In genomic region chr9:62555258-62555856, GRCm38 (mm10) we compare ENCODE assay signal across 8 mouse cellular contexts. TPM values are rescaled to one million over a fixed set of nuclear protein-coding genes. Genes with fewer than 3 reads are reported as not detected.
A peak's percentile ranks its signal among the peaks of the same experiment; 100 is the strongest.
DNase-seq lines count a peak whose midpoint lies in the region; ATAC-seq and TF ChIP-seq lines count a peak whose summit lies in the region.

No protein-coding gene starts in this region.

- no peaks in the 10 kb centered on the region for H3K9me3 ChIP-seq in embryonic facial prominence, embryonic 11.5 days (replicated peaks; ENCODE audit: control insufficient read depth, low read length)
- no peaks in the 10 kb centered on the region for H3K9me3 ChIP-seq in embryonic facial prominence, embryonic 10.5 days
- no peaks in the 10 kb centered on the region for H3K9me3 ChIP-seq in liver, embryonic 14.5 days (ENCODE audit: control insufficient read depth, low read length)
- no peaks in the 10 kb centered on the region for H3K9me3 ChIP-seq in hindbrain, embryonic 14.5 days (ENCODE audit: control insufficient read depth, low read length)
- no peaks in the 10 kb centered on the region for H3K9me3 ChIP-seq in midbrain, embryonic 13.5 days

- peak; percentile 41 for TF ChIP-seq CTCF in liver, embryonic 14.5 days (IDR thresholded peaks at IDR 0.05; ENCODE audit: low read depth)

- no peak overlapping the region for H3K4me3 ChIP-seq in embryonic facial prominence, embryonic 11.5 days (ENCODE audit: low read depth, low read length)
- no peak overlapping the region for H3K4me3 ChIP-seq in embryonic facial prominence, embryonic 10.5 days
- H3K4me3 ChIP-seq in liver, embryonic 14.5 days (ENCODE audit: insufficient read depth in 1 of 2, low read depth in 2 of 2, low read length in 2 of 2): no peak overlapping the region
- no peak overlapping the region for H3K4me3 ChIP-seq in hindbrain, embryonic 14.5 days (replicated peaks; ENCODE audit: low read length)
- H3K4me3 ChIP-seq in midbrain, embryonic 13.5 days (replicated peaks): no peak overlapping the region

- H3K4me1 ChIP-seq in embryonic facial prominence, embryonic 11.5 days (ENCODE audit: control insufficient read depth, insufficient read depth, low read length): no peaks in the 10 kb centered on the region; the same call in 1 of the 2 replicates
- peaks cover 15% of the 10 kb centered on the region for H3K4me1 ChIP-seq in embryonic facial prominence, embryonic 10.5 days
- H3K4me1 ChIP-seq in liver, embryonic 14.5 days (replicated peaks; ENCODE audit: control insufficient read depth in 2 of 2, insufficient read depth in 2 of 2, low read length in 1 of 2): no peaks in the 10 kb centered on the region
- H3K4me1 ChIP-seq in hindbrain, embryonic 14.5 days (replicated peaks; ENCODE audit: control insufficient read depth, insufficient read depth, low read length): peaks cover 14% of the 10 kb centered on the region
- peaks cover 22% of the 10 kb centered on the region for H3K4me1 ChIP-seq in midbrain, embryonic 13.5 days (replicated peaks)

- H3K9ac ChIP-seq in embryonic facial prominence, embryonic 11.5 days (replicated peaks; ENCODE audit: low read length): no peak overlapping the region
- no peak overlapping the region for H3K9ac ChIP-seq in liver, embryonic 14.5 days (replicated peaks)
- H3K9ac ChIP-seq in hindbrain, embryonic 14.5 days: no peak overlapping the region
- H3K9ac ChIP-seq in midbrain, embryonic 13.5 days (replicated peaks): no peak overlapping the region

- no peak for TF ChIP-seq EP300 in liver, embryonic 14.5 days (IDR thresholded peaks at IDR 0.05; ENCODE audit: low read depth)

- DNase-seq in embryonic facial prominence, embryonic 11.5 days (ENCODE audit: low spot score): peak; percentile 78
- DNase-seq in embryonic facial prominence, embryonic 10.5 days (ENCODE audit: low spot score): no peak
- no peak for DNase-seq in liver, embryonic 14.5 days (ENCODE audit: low read depth in 3 of 3, low spot score in 3 of 3)
- DNase-seq in liver: no peak
- peak; percentile 71 to 79 for DNase-seq in cerebellum, adult 18-20 months
- peak; percentile 83 for DNase-seq in hindbrain, embryonic 14.5 days (ENCODE audit: low spot score)
- no peak for DNase-seq in urinary bladder, postnatal 10 days (ENCODE audit: low spot score)

- H3K4me2 ChIP-seq in embryonic facial prominence, embryonic 11.5 days (ENCODE audit: low read depth, low read length): no peak overlapping the region
- H3K4me2 ChIP-seq in liver, embryonic 14.5 days (ENCODE audit: low read depth): no peak overlapping the region
- H3K4me2 ChIP-seq in hindbrain, embryonic 14.5 days (replicated peaks): no peak overlapping the region
- H3K4me2 ChIP-seq in midbrain, embryonic 13.5 days (replicated peaks): no peak overlapping the region

- no peaks in the 10 kb centered on the region for H3K27me3 ChIP-seq in embryonic facial prominence, embryonic 11.5 days (ENCODE audit: control insufficient read depth, insufficient read depth, low read length)
- no peaks in the 10 kb centered on the region for H3K27me3 ChIP-seq in embryonic facial prominence, embryonic 10.5 days (replicated peaks; ENCODE audit: low read depth, poor library complexity, severe bottlenecking)
- no peaks in the 10 kb centered on the region for H3K27me3 ChIP-seq in liver, embryonic 14.5 days (ENCODE audit: control insufficient read depth, insufficient read depth, low read length)
- no peaks in the 10 kb centered on the region for H3K27me3 ChIP-seq in hindbrain, embryonic 14.5 days (ENCODE audit: control insufficient read depth, insufficient read depth, low read length)
- H3K27me3 ChIP-seq in midbrain, embryonic 13.5 days: no peaks in the 10 kb centered on the region

- 73% methylated on average over 5 of the region's 5 CpGs for WGBS in embryonic facial prominence, embryonic 11.5 days
- 64% methylated on average over 5 of the region's 5 CpGs for WGBS in embryonic facial prominence, embryonic 10.5 days
- 41% methylated on average over 5 of the region's 5 CpGs for WGBS in liver, embryonic 14.5 days (ENCODE audit: insufficient replicate concordance)
- WGBS in hindbrain, embryonic 14.5 days: 70% methylated on average over 5 of the region's 5 CpGs
- 76% methylated on average over 5 of the region's 5 CpGs for whole genome bisulfite sequencing in midbrain, embryonic 13.5 days

- no peak overlapping the region for H3K27ac ChIP-seq in embryonic facial prominence, embryonic 11.5 days (replicated peaks; ENCODE audit: low read depth, low read length)
- no peak overlapping the region for H3K27ac ChIP-seq in embryonic facial prominence, embryonic 10.5 days (replicated peaks)
- H3K27ac ChIP-seq in liver, embryonic 14.5 days: no peak overlapping the region
- H3K27ac ChIP-seq in hindbrain, embryonic 14.5 days: peak overlapping the region; percentile 9; the same call in 1 of the 2 replicates
- H3K27ac ChIP-seq in midbrain, embryonic 13.5 days: peak overlapping the region; percentile 70

- H3K36me3 ChIP-seq in embryonic facial prominence, embryonic 11.5 days (replicated peaks; ENCODE audit: control insufficient read depth, insufficient read depth, low read depth, low read length): no peaks in the 10 kb centered on the region
- no peaks in the 10 kb centered on the region for H3K36me3 ChIP-seq in embryonic facial prominence, embryonic 10.5 days (replicated peaks)
- no peaks in the 10 kb centered on the region for H3K36me3 ChIP-seq in liver, embryonic 14.5 days (replicated peaks; ENCODE audit: control insufficient read depth, insufficient read depth, low read depth)
- no peaks in the 10 kb centered on the region for H3K36me3 ChIP-seq in hindbrain, embryonic 14.5 days (replicated peaks; ENCODE audit: control insufficient read depth, insufficient read depth)
- H3K36me3 ChIP-seq in midbrain, embryonic 13.5 days: no peaks in the 10 kb centered on the region

- ATAC-seq in embryonic facial prominence, embryonic 11.5 days (replicated peaks; ENCODE audit: insufficient number of reproducible peaks, low FRiP score, low TSS enrichment, low read depth): no peak
- ATAC-seq in liver, embryonic 14.5 days (ENCODE audit: insufficient read depth): no peak
- no peak for ATAC-seq in hindbrain, embryonic 14.5 days (ENCODE audit: low FRiP score)
- ATAC-seq in midbrain, embryonic 13.5 days: no peak

RNA-seq across cellular contexts. Expression of gene Coro2b, which starts 18.5 kb away (rescaled TPM):
- polyA plus RNA-seq in embryonic facial prominence, embryonic 11.5 days (2014; fragmentation: Nextera tagmentation; extraction: Ambion mirVana): 6.5 and 8.7 TPM in 2 replicates
- 7.6 and 9.5 TPM in 2 replicates for polyA plus RNA-seq in embryonic facial prominence, embryonic 10.5 days (2016; fragmentation: Nextera tagmentation; extraction: Ambion mirVana)
- 1.1 and 1.2 TPM in 2 replicates for polyA plus RNA-seq in liver, embryonic 14.5 days (2012; rRNA removed)
- polyA plus RNA-seq in liver, embryonic 14.5 days (2014; fragmentation: Nextera tagmentation; extraction: Ambion mirVana): 0.57 and 1.4 TPM in 2 replicates
- polyA plus RNA-seq in hindbrain, embryonic 14.5 days (2014; fragmentation: Nextera tagmentation; extraction: Ambion mirVana): 35.8 and 38.5 TPM in 2 replicates
- polyA plus RNA-seq in midbrain, embryonic 13.5 days (2015; fragmentation: Nextera tagmentation; extraction: Ambion mirVana): 28.4 and 34.7 TPM in 2 replicates

Comparison
In these comparisons a context has a peak if more than half of its experiments do, and no peak if none do; other contexts are left out.
1. DNase-seq: peak in embryonic facial prominence, embryonic 11.5 days (single experiment), cerebellum, adult 18-20 months (2 of 2) and hindbrain, embryonic 14.5 days (single experiment); none in embryonic facial prominence, embryonic 10.5 days (single experiment), liver, embryonic 14.5 days (0 of 3), liver (single experiment) and urinary bladder, postnatal 10 days (single experiment).
2. H3K27ac ChIP-seq: peak in hindbrain, embryonic 14.5 days (single experiment) and midbrain, embryonic 13.5 days (single experiment); none in embryonic facial prominence, embryonic 11.5 days (single experiment), embryonic facial prominence, embryonic 10.5 days (single experiment) and liver, embryonic 14.5 days (single experiment).